Mouse (Mus musculus) heart, embryonic 15.5 days (tissue): ENCODE results near the gene Itsn1. TPM values are rescaled to one million over a fixed set of nuclear protein-coding genes. Genes with fewer than 3 reads are reported as not detected.

ENCODE experiments used
- ATAC-seq: fragments of 200-750 bp; cut with Nextera tagmentation; replicated peaks from 2 replicates; pipeline ENCODE4 v1.8.0; 2017; ENCODE audit warnings: low read depth, moderate TSS enrichment; ENCODE audit not compliant: insufficient number of reproducible peaks, insufficient read depth, low FRiP score
- H3K27ac ChIP-seq: fragments of 300-500 bp; sonication (generic); 2 replicates; pipeline ENCODE4 v1.5.1; 2015; ENCODE audit warnings: mild to moderate bottlenecking, inconsistent platforms
- H3K27me3 ChIP-seq: fragments of 300-500 bp; sonication (generic); 2 replicates; pipeline ENCODE4 v1.6.1; 2015; ENCODE audit warnings: inconsistent platforms
- H3K36me3 ChIP-seq: fragments of 300-500 bp; sonication (generic); 2 replicates; pipeline ENCODE4 v1.6.1; 2015; ENCODE audit warnings: mild to moderate bottlenecking, inconsistent platforms
- H3K4me1 ChIP-seq: fragments of 300-500 bp; sonication (generic); replicated peaks from 2 replicates; pipeline ENCODE4 v1.6.1; 2015; ENCODE audit warnings: inconsistent platforms
- H3K4me2 ChIP-seq: fragments of 300-500 bp; sonication (generic); 2 replicates; pipeline ENCODE4 v1.6.1; 2015; ENCODE audit warnings: inconsistent platforms, mild to moderate bottlenecking, moderate library complexity
- H3K4me3 ChIP-seq: fragments of 300-500 bp; sonication (generic); 2 replicates; pipeline ENCODE4 v1.5.1; 2015; ENCODE audit warnings: mild to moderate bottlenecking, inconsistent platforms
- H3K9ac ChIP-seq: fragments of 300-500 bp; sonication (generic); 2 replicates; pipeline ENCODE4 v1.6.1; 2015; ENCODE audit warnings: mild to moderate bottlenecking, inconsistent platforms
- H3K9me3 ChIP-seq: fragments of 300-500 bp; sonication (generic); replicated peaks from 2 replicates; pipeline ENCODE4 v1.6.1; 2016; ENCODE audit warnings: inconsistent platforms
- WGBS: fragments of 180-500 bp; shearing (Covaris S2); methylation state at CpG from one replicate; pipeline ENCODE4 v1.1.7; 2015; ENCODE audit warnings: mixed read lengths; 5-methylcytosine and 5-hydroxymethylcytosine counted together
- polyA plus RNA-seq: library from polyadenylated mRNA; unstranded; fragments of >200 nt; fragmentation: Nextera tagmentation; extraction: Ambion mirVana; gene quantifications from 2 replicates; pipeline ENCODE4 v1.2.1, GENCODE M21; 2015

The Itsn1 gene
- polyA plus RNA-seq, 1 experiment from 2014 or later: 17.6 TPM

DNA sequence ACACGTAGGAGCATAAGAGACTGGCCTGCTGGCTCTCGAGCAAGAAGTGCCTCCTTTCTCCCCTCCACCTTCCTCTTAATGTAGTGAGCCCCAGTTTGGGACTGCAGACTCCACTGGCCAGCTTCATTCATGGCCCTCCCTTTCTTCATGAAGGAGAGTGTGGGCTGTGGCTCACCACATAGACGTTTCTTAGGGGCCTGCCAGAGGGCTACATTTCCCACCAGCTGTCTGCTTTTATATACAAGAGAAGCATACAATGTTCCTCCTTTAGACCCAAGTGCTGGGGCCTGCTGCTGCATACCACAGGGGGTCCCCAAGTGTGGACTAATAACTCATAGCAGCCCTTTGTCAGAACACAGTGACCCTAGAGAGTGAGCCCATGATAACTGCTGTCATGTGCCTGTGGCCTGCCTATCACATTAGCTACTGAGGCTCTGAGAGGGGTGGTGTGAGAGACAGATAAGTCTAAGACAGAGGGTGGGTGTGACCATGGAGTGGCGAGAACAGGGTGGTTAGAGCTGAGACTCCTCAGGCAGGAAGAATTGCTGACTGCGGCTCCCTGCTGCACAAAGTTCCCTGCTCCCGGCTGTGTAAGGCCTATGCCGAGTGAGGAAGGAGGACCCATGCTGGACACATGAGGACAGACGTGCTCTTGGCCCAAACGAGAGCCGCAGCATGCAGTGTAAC is 135.7 kb downstream of the Itsn1 start:
- Histone ChIP-seq H3K9ac (0 out of 2 replicates have a peak overlapping the region, but pooled peaks have one; percentile 18), H3K4me2 (no peak overlapping the region; the same call in 1 of the 2 replicates), H3K4me3 (no peak overlapping the region), H3K4me1 (peaks cover 45% of the 10 kb centered on the region), H3K27ac (peak overlapping the region; percentile 64), H3K9me3 (no peaks in the 10 kb centered on the region), H3K36me3 (peaks cover 19% of the 10 kb centered on the region; the same call in 1 of the 2 replicates), H3K27me3 (no peaks in the 10 kb centered on the region)
- 46% methylated on average over 10 of the region's 10 CpGs for whole genome bisulfite sequencing
- no peak for ATAC-seq

DNA sequence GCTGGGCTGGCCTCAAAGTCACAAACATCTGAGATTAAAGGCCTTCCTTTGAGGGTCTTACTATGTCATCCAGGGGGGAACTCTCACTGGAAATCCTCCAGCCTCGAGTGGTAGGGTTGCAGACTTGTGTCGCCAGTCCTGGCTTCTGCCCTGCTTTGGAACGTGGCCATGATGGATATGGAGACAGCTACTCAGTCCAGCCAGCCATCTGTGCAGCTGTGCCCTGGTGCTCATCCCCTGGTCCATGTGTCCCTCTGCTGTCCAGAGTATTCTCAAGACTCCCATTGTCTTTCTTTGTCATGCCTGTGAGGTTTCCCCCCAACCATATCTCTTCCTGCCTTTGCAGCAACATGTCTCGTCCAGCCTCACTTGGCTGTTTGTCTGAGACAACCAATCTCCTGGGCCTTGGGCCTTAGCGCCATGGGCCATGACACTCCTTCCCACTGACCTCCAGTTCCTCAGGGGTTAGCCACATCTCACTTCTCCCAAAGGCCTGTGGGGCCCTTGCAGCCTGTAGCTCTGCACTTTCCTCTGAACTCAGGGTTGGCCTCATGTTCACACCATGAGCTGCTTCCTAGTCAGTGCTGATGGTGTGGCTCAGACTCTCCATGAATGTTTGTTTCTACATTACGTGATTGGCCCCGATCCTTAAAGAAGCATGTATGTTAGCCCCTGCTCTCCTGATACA is 136.6 kb downstream of the Itsn1 start:
- no peak for ATAC-seq
- WGBS: 57% methylated on average over 7 of the region's 7 CpGs

DNA sequence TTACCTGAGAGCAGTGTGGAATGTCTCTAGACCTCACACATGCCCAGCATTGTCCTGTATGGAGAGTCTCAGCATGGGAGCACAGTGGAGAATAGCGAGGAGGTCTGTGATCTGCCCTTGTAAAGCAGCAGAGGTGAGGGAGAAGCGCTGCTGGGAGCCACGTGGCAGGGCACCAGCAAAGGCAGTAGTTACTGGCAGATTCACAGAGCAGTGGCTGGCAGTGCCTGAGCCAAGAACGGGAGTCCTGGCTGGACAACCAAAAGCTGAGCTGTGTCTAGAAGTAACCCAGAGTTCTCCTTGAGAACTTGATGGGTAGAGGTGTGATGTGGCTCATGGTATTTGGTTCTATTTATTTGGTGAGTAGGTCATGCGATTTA is 137.2 kb downstream of the Itsn1 start:
- 69% methylated on average over 5 of the region's 5 CpGs for WGBS
- H3K4me1 ChIP-seq: peaks cover 33% of the 10 kb centered on the region
- H3K9ac ChIP-seq: no peak overlapping the region

More for the DNA sequence above, 136.6 kb downstream of the Itsn1 start:
- Histone ChIP-seq H3K4me3 (no peak overlapping the region), H3K27ac (peak overlapping the region; percentile 64), H3K27me3 (no peaks in the 10 kb centered on the region), H3K4me1 (peaks cover 38% of the 10 kb centered on the region), H3K36me3 (peaks cover 27% of the 10 kb centered on the region; the same call in 1 of the 2 replicates), H3K9me3 (no peaks in the 10 kb centered on the region), H3K4me2 (no peak overlapping the region), H3K9ac (no peak overlapping the region)

DNA sequence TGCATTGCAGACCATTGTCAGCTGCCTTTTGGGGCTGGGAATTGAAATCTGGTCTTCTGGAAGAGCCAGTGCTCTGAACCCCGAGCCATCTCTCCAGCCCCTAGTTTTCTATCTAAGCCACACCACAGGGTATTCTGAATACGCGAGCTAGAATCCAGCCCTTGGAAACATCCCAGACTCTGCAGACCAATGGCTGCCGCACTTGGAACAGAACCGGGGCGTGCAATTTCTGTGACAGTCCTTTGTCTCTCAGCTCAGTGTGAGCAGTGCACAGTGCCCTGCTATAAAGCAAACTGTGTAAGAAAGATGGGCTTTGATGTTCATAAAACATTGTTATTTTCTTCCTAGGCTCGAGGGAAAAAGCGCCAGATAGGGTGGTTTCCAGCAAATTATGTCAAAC is 138.6 kb downstream of the Itsn1 start:
- peaks cover 29% of the 10 kb centered on the region; the same call in 1 of the 2 replicates for H3K36me3 ChIP-seq
- WGBS: 91% methylated on average over 8 of the region's 8 CpGs
- no peak overlapping the region for H3K4me3 ChIP-seq
- no peak overlapping the region for H3K4me2 ChIP-seq
- H3K27me3 ChIP-seq: no peaks in the 10 kb centered on the region
- no peak for ATAC-seq
- no peak overlapping the region for H3K27ac ChIP-seq
- H3K9ac ChIP-seq: no peak overlapping the region
- peaks cover 23% of the 10 kb centered on the region for H3K4me1 ChIP-seq
- no peaks in the 10 kb centered on the region for H3K9me3 ChIP-seq

More for the DNA sequence above, 137.2 kb downstream of the Itsn1 start:
- H3K27me3 ChIP-seq: no peaks in the 10 kb centered on the region
- H3K27ac ChIP-seq: peak overlapping the region; percentile 64
- no peak overlapping the region for H3K4me3 ChIP-seq
- no peak overlapping the region for H3K4me2 ChIP-seq
- no peak for ATAC-seq
- H3K9me3 ChIP-seq: no peaks in the 10 kb centered on the region
- H3K36me3 ChIP-seq: peaks cover 29% of the 10 kb centered on the region; the same call in 1 of the 2 replicates

DNA sequence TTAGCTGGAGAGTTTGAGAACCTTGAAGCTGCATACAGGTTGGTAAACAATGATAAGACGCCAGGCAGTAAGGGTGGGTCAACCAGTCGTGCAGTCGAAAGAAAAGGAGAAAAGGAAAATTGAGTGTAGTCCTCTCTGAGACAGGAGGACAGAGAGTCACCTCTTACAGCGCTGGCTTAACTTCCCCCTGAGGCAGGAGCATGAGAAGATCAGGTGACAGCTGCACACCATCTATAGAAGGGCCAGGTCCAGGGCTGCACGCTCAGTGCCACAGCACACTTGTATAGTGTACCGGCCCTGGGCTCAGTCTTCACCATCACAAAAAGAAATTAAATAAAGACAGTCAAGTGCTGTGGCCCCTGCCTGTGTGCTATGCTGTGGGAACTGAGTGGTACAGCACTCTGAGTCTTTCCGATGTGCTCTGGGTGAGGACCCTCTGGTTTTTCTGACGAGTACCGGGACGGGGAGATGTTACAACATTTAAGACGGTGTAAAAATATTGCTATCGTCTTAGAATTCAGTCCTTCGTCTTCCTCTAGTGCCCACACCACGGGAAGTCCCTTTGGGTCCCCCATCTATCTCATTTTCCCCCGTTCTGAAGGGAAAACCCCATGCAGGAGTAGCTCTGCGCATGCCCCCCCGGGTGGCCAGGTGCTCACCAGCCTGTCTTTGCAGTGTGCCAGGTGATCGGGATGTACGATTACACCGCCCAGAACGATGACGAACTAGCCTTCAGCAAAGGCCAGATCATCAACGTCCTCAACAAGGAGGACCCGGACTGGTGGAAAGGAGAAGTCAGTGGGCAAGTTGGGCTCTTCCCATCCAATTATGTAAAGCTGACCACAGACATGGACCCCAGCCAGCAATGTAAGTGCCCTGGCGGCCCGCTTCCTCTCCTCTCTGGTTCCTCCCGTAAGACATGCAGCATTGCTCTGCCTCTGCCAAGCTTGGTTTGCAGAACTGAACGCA is 140.1 kb downstream of the Itsn1 start:
- no peak overlapping the region for H3K27ac ChIP-seq
- ATAC-seq: no peak
- peaks cover 23% of the 10 kb centered on the region for H3K4me1 ChIP-seq
- H3K4me2 ChIP-seq: no peak overlapping the region
- H3K4me3 ChIP-seq: no peak overlapping the region
- 83% methylated on average over 28 of the region's 28 CpGs for WGBS
- no peaks in the 10 kb centered on the region for H3K27me3 ChIP-seq
- H3K9ac ChIP-seq: no peak overlapping the region
- no peaks in the 10 kb centered on the region for H3K9me3 ChIP-seq
- peaks cover 21% of the 10 kb centered on the region; the same call in 1 of the 2 replicates for H3K36me3 ChIP-seq

DNA sequence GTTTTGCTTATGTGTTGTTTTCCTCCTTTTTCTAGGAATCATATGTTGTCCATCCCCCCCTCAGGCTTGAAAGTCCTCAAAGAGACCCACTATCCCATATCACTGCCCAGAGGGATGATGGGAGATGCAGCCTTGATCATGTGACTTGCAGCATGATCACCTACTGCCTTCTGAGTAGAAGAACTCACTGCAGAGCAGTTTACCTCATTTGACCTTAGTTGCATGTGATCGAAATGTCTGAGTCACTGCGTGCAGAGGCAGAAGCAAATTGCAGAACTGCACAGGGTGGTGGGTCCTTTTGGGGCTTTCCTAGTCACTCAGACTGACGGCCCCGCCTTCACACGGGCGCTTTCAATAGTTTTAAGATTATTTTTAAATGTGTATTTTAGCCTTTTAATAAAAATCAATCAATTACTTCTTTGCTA is 141.1 kb downstream of the Itsn1 start:
- H3K36me3 ChIP-seq: peaks cover 21% of the 10 kb centered on the region; the same call in 1 of the 2 replicates
- no peak overlapping the region for H3K4me2 ChIP-seq
- no peak for ATAC-seq
- H3K27me3 ChIP-seq: no peaks in the 10 kb centered on the region
- 85% methylated on average over 6 of the region's 6 CpGs for WGBS
- H3K4me1 ChIP-seq: peaks cover 21% of the 10 kb centered on the region
- no peak overlapping the region for H3K27ac ChIP-seq
- no peaks in the 10 kb centered on the region for H3K9me3 ChIP-seq
- H3K4me3 ChIP-seq: no peak overlapping the region
- H3K9ac ChIP-seq: no peak overlapping the region

DNA sequence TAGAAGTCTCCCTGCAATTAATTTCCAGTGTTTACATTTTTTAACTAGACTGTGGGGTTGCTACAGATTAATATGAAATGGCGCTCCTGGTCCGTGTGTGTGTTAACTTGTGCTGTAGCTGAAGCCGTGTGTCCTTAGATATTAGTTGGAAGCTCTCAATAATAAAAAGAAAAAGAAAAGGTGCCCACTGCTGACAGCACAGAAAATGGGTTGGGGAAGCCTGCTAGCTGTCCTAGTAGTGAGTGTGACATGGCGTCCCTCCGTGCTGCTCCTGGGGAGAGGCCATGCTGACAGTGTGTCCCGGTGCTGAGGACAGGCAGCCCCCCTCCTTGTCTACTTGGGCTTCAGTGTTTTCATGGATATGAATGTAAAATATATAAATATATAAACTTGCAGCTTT is 142.1 kb downstream of the Itsn1 start:
- peaks cover 21% of the 10 kb centered on the region for H3K4me1 ChIP-seq
- H3K27me3 ChIP-seq: no peaks in the 10 kb centered on the region
- ATAC-seq: no peak
- 90% methylated on average over 6 of the region's 6 CpGs for WGBS
- no peak overlapping the region for H3K27ac ChIP-seq
- H3K9me3 ChIP-seq: no peaks in the 10 kb centered on the region
- H3K36me3 ChIP-seq: peaks cover 21% of the 10 kb centered on the region; the same call in 1 of the 2 replicates
- no peak overlapping the region for H3K9ac ChIP-seq
- no peak overlapping the region for H3K4me3 ChIP-seq
- H3K4me2 ChIP-seq: no peak overlapping the region

DNA sequence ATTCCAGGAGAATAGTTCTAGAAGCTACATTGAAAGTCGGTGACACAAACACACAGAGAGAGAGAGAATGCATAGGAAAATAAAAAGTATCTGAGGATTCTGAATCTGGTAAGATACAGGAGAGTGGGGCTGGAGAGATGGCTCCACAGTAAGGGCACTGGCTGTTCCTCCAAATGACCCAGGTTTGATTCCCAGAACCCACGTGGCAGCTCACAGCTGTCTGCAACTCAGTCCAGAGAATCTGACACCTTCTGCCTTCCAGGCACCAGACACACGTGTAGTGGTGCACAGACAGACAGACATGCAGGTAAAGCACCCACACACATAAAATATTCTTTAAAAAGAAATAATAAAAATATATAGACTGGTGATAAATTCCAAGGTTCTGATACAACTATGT is 144.6 kb downstream of the Itsn1 start:
- Histone ChIP-seq H3K4me1 (peaks cover 28% of the 10 kb centered on the region), H3K27me3 (no peaks in the 10 kb centered on the region), H3K4me2 (no peak overlapping the region), H3K36me3 (peaks cover 10% of the 10 kb centered on the region; the same call in 1 of the 2 replicates), H3K9me3 (no peaks in the 10 kb centered on the region), H3K9ac (no peak overlapping the region), H3K27ac (no peak overlapping the region), H3K4me3 (no peak overlapping the region)
- no peak for ATAC-seq
- WGBS: 55% methylated on average over 3 of the region's 3 CpGs

DNA sequence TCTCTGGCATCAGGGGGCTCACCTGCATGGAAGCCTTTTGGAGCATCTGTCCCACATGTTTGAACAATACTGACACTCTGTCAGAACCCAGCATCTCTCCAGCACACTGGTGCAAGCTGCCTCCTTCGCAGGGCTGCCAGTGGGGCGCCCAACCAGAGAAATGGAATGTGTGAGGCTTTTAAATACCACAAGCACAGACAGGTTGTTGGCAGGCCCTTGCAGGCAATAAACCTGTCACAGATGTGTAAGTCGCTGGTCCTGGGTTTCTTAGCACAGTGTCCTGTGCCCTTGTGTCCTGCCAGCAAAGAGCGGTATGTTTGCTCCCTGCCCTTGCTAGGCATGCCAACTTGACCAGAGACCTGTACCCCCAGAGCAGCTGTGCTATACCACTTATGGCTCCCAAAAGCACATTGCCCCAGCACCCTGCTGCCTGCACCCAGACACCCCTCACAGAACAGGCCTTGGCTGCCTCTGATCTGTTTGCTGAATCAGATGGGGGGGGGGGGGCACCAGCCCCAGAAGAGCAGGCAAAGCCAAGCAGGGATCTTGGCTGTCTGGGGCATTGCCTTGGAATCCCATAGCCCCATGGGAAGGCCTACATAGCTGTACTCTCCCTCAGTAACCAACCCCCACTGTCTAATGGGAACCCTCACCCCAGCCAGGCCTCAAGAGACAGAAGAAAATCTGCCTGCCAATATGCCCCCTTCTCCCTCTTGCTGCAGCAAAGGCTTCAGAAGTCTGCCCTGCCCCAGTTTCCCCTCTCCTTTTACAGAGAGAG is 146.7 kb downstream of the Itsn1 start:
- H3K9me3 ChIP-seq: no peaks in the 10 kb centered on the region
- 31% methylated on average over 4 of the region's 4 CpGs for WGBS
- no peak overlapping the region for H3K4me3 ChIP-seq
- H3K36me3 ChIP-seq: peaks cover 2% of the 10 kb centered on the region; the same call in 1 of the 2 replicates
- H3K4me2 ChIP-seq: no peak overlapping the region
- H3K4me1 ChIP-seq: peaks cover 25% of the 10 kb centered on the region
- H3K9ac ChIP-seq: no peak overlapping the region
- peak; percentile 44; the same call in 1 of the 2 replicates for ATAC-seq
- peak overlapping the region; percentile 87 for H3K27ac ChIP-seq
- no peaks in the 10 kb centered on the region for H3K27me3 ChIP-seq

DNA sequence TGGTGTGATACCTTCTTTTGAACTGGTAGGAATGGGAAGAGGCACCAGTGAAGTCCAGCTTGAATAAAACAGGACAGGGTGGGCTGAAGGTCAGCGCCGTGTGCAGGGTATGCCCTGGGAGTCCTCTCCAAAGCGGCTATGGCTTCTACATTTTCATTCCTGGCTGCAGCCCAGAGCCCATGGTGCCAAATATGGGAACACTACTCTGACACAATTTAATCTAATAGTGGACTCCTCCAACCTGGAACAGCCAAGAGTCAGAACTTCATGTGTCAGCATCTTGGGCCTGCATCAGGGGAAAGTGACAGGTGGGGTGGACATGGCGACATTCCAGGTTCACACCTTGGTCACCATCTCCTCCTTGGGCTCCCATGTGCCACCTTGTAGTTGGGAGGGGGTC is 147.4 kb downstream of the Itsn1 start:
- no peaks in the 10 kb centered on the region for H3K27me3 ChIP-seq
- peak overlapping the region; percentile 87 for H3K27ac ChIP-seq
- H3K4me3 ChIP-seq: no peak overlapping the region
- ATAC-seq: 0 out of 2 replicates have a peak, but pooled peaks have one; percentile 28
- H3K4me1 ChIP-seq: peaks cover 25% of the 10 kb centered on the region
- H3K9ac ChIP-seq: no peak overlapping the region
- H3K36me3 ChIP-seq: no peaks in the 10 kb centered on the region
- 70% methylated on average over 4 of the region's 4 CpGs for WGBS
- no peaks in the 10 kb centered on the region for H3K9me3 ChIP-seq
- H3K4me2 ChIP-seq: no peak overlapping the region
